Mouse (Mus musculus) kidney, adult 9 months (tissue): ENCODE results near the gene Sp2.
A peak's percentile ranks its signal among the peaks of the same experiment; 100 is the strongest.

ENCODE experiments used
- DNase-seq: peaks from one replicate; pipeline ENCODE4 v3.0.0; 2022

The Sp2 gene

DNA sequence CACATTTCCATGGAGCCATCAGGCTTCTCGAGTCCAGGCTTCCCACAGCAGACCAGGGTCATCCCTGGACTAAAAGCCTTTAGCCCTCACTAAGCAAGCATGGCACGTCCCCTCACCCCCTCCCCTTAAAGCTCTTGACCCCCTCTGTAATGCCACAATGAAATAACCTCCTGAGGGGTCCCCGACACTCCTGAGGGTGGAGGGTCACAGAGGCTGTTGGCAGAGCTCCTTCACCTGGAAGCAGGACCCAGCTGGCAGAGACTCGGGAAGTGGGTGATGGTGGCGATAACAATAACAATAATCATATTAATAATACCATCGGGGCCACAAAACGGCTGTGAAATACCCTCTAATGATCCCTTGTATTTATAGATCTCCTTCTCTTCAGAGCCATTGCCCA, at the start of gene Sp2:
TSS of gene Sp2 (minus strand) at position 101 of the 400 bp plus-strand sequence.
- no peak for DNase-seq

DNA sequence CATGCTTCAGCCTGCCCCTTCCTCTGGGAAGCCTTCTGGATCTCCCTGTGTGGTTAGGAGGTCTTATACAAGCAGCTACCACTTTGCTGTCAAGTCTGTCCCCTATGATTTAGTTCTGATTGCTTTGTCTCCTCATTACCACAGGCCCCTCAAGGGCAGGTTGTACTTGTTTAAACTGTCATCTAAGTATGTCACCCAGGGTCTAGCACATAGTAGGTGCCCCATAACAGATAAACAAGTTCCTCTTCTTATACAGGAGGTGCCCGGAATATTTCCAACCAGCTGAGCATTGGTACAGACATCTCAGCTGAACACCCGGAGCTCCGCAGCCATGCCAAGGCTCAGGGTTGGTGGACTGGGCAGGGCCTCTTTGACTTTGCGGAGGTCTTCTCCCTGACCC, 49.7 kb upstream of the Sp2 start:
- DNase-seq = no peak

DNA sequence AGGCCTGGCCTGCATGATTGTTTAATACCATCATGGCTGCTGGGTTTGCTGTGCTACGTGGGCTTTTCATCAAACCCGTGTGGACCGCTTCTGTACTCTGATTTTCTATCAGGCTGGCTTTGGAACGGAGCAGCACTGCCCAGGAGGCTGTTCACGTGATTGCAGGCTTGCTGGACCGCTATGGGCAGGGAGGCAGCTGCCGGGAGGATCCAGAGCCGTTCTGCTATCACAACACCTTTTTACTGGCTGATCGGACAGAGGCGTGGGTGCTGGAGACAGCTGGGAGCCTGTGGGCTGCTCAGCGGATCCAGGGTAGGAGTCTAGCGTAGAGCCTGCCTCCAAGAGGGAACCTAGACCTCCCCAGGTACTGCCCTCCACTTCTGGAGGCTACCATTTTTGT, 49.2 kb upstream of the Sp2 start:
- peak; percentile 48 for DNase-seq

DNA sequence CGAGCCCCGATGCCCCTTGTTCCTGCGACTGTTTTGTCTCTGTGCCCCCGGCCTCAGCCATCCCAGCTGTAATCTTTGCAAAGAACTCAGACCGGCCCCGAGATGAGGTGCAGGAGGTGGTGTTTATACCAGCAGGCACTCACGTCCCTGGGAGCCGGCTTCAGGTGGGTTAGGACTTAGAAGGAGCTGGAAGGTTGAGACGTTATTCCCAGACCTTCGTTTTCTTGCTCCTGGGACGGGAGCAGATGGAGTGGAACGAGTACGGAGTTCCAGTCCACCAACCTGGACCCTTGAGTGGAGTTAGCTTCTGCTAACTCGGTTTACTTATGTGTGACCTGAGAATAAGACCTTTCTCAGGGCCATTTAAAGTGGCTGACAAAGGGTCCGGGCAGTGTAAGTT, 47.7 kb upstream of the Sp2 start:
- peak; percentile 59 for DNase-seq

GRCm38 (mm10) chr11:97029686-97030417, 47.1 kb upstream of the Sp2 start, which contains the start of gene Scrn2:
Gene Scrn2, plus strand, starts transcription at chr11:97029938.
- DNase-seq = peak; percentile 95

DNA sequence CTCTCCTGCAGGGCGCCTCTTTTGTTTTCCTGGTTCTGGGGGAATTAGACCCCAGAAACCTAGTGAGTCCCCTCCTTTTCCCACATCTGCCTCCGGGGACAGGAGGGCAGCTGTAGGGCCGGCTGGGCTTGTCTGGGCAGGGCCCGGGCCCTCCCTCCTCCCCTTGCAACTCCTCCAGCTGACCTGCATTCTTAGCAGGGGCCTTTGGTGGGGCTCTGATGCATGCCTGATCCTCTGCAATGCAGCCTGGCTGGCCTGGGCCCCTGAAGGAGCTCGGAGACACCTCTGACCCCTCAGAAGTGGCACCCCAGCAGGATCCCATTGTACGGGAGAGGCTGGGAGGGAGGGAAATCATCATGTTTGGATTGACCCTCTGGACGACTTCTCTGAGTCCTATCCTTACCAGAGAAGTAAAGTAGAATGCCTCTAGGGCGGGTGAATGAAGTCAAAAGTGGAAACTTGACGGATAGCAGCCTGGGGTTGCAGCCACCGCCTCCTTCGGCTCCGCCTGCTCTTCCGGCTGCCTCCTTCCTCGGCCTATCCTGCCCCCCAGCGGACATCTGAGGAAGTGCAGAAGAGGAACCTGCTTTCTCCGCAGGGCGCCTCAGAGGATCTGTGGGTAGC, 43.1 kb upstream of the Sp2 start:
- DNase-seq = peak; percentile 88

DNA sequence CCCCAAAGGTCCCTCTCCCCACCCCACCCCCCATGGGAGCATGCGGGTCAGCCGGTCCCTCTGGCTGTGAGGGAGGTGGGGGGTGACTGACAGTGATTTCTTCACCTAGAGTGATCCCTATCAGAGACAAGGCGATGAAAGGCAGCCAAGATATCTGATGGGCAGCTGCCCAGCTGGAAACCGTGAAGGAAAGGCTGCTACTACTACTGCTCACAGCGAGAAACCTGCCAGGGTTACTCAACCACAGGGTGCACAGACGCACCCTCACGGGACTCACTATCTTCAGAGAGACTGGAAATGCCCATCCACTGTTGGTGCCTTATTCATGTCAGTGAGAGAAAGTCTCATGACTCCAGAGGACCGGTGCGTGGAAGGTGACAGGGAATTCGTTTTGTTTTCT, 42.2 kb upstream of the Sp2 start:
- no peak for DNase-seq

DNA sequence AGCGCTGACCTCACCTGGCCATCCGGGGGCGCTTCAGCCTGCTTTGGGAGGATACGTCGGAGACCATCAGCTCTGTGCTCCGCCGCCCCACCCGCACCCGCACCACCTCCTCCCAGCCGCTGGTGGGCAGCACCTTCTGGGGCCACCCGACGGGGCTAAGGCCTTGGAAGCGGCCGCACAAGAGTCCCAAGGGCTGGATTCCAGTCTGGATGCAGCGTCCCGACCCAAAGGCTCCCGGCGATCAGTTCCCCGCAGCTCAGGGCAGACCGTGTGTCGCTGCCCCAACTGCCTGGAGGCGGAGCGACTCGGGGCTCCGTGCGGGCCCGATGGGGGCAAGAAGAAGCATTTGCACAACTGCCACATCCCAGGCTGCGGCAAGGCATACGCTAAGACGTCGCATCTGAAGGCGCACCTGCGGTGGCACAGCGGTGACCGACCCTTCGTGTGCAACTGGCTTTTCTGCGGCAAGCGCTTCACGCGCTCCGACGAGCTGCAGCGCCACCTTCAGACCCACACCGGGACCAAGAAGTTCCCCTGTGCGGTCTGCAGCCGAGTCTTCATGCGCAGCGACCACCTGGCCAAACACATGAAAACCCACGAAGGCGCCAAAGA, 39.2 kb upstream of the Sp2 start:
- DNase-seq = peak; percentile 77

GRCm38 (mm10) chr11:97021121-97021765, 38.5 kb upstream of the Sp2 start:
- DNase-seq = no peak

DNA sequence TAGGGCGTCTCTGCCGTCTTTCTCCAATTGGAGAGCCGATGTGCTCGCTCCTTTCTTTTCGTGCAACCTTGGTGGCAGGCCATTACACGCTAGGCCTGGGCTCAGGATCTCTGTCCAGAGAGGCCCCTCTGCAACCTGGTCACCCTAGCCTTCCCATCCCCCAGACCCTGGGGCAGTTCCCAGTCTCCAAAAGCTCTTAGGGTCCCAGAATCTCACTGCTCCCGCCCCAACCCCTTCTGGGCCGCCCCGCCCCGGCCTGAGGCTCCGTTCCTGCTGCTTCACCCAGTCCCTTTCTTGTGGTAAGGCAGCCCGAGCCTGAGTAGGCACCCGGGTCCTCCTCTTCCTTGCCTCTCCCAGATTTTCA, 36.6 kb upstream of the Sp2 start:
- no peak for DNase-seq

DNA sequence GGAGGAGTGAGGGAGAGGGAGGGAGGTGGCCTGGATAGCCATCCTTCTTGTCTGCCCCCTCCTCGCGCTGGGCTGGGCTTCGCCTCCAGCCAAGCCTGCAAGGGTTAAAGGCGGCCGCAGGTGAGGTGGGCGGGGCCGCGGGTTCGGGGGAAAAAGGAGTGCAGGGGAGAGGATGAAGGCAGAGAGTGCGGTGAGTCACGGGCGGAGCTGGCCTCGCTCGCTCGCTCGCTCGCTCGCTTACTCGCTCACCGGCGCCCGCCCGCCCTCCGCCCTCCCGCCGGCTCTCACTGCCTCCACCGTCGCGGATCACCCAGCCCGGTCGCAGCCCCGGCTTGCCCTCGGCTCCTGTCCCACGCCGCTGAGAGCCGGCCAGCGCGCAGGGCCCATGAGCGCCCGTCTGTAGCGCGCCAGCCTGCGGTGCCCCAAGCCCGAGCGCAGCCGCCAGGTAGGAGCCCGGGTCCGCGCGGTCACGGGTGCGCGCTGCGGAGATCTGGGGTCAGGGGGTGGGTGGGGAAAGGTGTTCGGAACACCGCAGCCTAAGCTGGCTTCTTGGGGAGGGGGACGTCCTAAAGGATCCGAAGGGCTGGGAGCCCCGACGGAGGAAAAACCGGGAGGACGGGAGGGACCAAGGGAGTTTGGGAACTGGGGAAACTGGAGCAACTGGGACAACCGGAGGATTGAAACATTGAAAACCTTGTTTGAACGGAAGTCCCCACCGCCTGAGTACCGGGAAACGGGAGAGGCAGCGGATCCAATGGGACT, 36.0 kb upstream of the Sp2 start:
- no peak for DNase-seq

DNA sequence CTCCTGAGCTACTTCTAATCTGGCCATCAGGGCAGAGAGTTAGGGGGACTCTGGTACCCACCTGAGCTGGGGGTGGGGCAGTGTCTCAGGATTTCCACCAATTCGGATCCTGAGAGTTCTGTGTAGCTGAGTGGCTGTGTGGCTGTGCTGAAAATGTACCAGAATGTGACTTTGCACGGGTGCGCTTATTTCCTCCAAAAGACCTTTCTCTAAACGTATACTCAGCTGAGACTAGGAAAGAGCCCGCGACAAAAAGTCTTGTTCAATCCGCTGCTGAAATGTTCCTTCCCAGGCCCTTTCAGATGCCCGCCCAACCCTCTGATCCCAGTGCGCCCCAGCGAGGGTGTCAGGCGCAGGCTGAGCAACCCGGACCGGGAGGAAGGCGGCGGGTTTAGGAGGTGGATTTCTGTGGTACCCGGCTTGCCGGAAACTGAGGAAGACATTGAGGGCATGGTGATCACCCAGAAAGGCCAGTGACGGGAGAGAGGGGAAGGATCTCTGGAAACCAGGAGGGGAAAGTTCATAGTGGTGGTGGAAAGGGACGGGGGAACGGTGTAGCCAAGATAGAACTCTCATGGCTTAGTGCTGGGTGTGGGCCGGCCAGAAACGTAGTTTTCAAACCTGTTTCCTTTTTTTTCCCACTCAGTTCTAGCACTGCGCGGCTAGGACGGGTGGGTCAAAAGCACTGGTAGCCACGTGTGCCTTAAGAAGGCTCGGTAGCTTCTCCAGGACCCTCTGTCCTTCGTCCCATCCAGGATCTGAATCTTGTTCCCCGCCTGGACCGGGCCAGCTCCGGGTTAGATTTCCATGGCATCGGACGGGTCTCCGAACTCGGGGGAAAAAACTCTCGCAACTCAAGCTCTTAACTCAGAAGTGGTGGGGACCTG, 35.2 kb upstream of the Sp2 start:
- DNase-seq = no peak

DNA sequence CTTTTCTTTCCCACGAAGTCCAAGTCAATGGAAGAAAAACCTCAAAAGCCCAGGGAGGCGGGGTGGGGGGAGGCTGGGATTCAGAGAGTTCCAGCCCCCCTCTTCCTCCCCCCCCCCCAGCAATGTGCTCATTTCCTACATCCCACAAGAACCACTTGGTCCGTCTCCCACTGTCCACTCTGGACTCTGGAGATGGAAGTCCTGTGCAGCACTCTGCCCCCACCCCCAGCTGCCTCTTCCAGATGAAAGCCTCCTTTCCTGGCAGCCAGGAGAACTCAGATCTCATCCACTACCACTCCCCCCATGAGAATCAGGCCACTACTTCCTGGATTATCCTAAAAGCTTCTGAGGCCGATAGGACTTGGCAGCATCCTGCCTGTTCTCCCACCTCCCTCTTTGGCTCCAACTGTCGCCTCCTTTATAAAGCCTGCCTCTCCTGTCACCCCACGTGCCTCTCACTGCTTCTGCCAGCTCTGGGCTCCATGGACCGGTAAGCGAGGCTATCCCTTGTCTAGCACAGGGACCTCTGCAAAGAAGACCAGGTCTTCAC, 30.4 kb upstream of the Sp2 start, which contains the start of gene Sp6:
TSS of gene Sp6 (plus strand) at position 274 of the 550 bp plus-strand sequence.
- no peak for DNase-seq

GRCm38 (mm10) chr11:97009198-97009790, 26.5 kb upstream of the Sp2 start:
- DNase-seq = no peak

- DNase-seq = no peak
These were observed 24.5 kb upstream of the Sp2 start for GRCm38 (mm10) chr11:97007093-97007794.

DNA sequence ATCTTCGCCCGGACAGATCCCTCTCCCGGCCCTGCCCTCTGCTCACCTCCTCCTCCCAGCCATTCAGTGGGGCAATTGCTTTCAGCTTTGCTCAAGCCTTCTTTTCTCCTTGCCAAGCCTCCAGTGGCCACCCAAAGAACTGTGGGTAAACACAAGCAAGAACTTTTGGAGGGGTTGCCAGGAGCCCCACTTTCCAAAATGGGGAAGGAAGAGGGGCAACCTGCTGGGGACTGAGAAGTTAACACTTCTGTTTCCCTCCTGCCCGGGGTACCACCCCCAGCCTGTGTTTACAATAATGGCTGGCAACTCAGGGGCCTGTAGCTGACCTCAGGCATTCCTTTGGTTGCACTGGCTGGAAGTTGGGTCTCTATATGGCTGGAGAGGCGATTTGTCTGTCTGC, 20.4 kb upstream of the Sp2 start:
- no peak for DNase-seq

DNA sequence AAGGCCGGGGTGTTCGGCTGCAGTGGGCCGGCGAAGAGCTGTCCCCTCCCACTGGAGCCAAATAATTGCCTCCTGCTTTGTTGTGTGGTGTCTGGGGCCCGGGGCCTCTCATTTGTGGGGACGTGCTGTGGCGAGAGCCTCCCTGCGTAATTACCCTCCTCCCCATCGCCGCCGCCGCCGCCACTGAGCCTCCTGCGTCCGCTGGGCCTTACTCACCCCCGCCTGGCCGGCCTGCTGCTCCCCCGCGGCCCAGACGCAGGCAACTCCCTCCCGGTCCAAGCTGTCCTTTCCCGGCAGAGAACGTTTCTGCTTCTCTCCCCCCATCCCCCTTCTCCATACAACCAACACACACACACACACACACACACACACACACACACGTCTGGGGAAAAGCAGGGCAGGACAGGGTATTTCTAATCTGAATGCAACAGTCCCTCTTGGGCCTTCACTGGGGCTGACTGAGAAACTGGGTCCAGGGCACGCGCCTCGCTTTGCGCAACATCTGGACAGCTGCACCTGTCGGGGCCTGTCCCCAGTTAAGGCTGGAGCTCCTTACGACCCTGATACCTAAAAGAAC, 14.7 kb upstream of the Sp2 start:
- DNase-seq = peak; percentile 56

- no peak for DNase-seq
These were observed 14.1 kb upstream of the Sp2 start for GRCm38 (mm10) chr11:96996773-96997379.
